Mouse (Mus musculus): Measurements from ENCODE around the gene Tbata. TPM values are rescaled to one million over a fixed set of nuclear protein-coding genes. Genes with fewer than 3 reads are reported as not detected.

Gene Tbata
- 4.4 TPM for polyA plus RNA-seq (2015; fragmentation: Illumina TruSeq; extraction: RNeasy Lipid Tissue Mini Kit (QIAGEN cat#74804); ENCODE audit: low read depth, low replicate concordance)

DNA sequence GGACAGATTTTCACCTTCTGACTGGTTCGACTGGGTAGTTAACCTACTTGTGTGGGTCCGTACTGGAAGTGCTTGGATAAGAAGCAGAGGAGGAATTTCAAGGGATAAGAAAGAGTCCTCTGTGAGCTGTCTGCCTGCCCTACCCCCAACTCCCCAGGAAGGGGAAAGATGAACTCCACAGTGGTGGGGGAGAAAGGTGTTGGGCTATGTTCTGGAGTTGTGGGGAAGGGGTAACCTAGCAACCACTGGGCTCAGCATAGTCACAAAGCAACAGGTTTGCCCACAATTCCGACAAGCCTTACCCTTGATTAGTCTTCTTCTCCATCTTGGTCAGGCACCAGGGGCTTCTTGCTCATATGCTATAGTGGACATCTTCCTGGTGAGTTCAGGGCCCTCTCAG, at the start of gene Tbata:
TSS of gene Tbata (plus strand) at position 301 of the 400 bp plus-strand sequence.

DNA sequence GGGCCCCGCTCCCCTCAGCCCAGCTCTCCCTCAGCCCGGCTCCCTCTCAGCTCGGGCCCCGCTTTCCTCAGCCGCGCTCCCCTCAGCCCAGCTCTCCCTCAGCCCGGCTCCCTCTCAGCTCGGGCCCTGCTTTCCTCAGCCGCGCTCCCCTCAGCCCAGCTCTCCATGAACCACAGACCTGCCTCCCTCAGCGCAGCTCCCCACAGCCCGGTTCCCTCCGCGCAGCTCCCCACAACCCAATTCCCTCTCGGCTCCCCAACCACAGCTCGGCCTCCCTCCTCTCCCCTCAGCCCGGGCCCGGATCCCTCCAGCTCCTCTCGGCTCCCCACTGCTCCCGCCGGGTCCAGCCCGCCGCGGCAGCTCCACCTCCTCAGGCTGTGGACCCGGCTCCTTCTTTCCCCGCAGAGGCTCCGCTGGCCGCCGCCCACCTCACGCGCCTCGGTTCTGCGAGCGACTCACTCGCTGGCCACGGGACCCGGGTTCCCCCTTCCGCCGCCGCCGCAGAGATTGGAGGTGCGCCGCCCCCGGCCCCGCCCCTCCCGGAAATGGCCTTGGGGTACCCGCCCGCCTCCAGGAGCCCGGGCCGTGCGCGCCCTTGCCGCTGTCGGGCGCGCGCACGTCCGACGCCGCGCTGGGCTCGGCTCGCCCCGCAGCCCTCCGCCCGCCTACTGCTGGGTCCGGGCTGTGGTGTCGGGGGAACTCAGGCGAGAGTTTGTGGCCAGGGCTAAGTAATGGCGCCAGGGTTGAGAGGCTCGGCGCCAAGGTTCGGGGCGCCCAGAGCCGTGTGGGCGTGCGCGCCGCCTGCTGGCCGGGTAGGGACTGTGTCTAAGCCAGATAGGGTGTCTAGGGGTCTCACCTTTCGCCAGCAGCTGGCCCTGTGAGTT, 24.4 kb upstream of the Tbata start, which contains the start of gene Sgpl1:
TSS of gene Sgpl1 (minus strand) at position 547 of the 884 bp plus-strand sequence.

Other genes starting within 250 kb of the Tbata start
- 22.2 TPM for gene Pcbd1, start 82.6 kb upstream of the Tbata start, polyA plus RNA-seq (2015; fragmentation: Illumina TruSeq; extraction: RNeasy Lipid Tissue Mini Kit (QIAGEN cat#74804); ENCODE audit: low read depth, low replicate concordance)
- 23.6 TPM for gene Sgpl1, start 24.3 kb upstream of the Tbata start, polyA plus RNA-seq (2015; fragmentation: Illumina TruSeq; extraction: RNeasy Lipid Tissue Mini Kit (QIAGEN cat#74804); ENCODE audit: low read depth, low replicate concordance)
- gene Adamts14, start 101.5 kb downstream of the Tbata start, polyA plus RNA-seq (2015; fragmentation: Illumina TruSeq; extraction: RNeasy Lipid Tissue Mini Kit (QIAGEN cat#74804); ENCODE audit: low read depth, low replicate concordance), result 0.16 TPM
- gene Prf1, start 125.9 kb downstream of the Tbata start, polyA plus RNA-seq (2015; fragmentation: Illumina TruSeq; extraction: RNeasy Lipid Tissue Mini Kit (QIAGEN cat#74804); ENCODE audit: low read depth, low replicate concordance), result not detected
- gene Pald1, start 211.6 kb downstream of the Tbata start, polyA plus RNA-seq (2015; fragmentation: Illumina TruSeq; extraction: RNeasy Lipid Tissue Mini Kit (QIAGEN cat#74804); ENCODE audit: low read depth, low replicate concordance), result 8.3 TPM
- gene Nodal, start 246.0 kb downstream of the Tbata start, polyA plus RNA-seq (2015; fragmentation: Illumina TruSeq; extraction: RNeasy Lipid Tissue Mini Kit (QIAGEN cat#74804); ENCODE audit: low read depth, low replicate concordance), result 0.62 TPM

Data from brain, adult 10 weeks (tissue).